Mouse (Mus musculus): ENCODE measurements around the gene Nif3l1. TPM values are rescaled to one million over a fixed set of nuclear protein-coding genes. Genes with fewer than 3 reads are reported as not detected.

The Nif3l1 gene
- 10.8 TPM for polyA plus RNA-seq (2014; fragmentation: Illumina TruSeq; extraction: RNeasy Lipid Tissue Mini Kit (QIAGEN cat#74804); ENCODE audit: insufficient read depth, low read depth, low replicate concordance)

DNA sequence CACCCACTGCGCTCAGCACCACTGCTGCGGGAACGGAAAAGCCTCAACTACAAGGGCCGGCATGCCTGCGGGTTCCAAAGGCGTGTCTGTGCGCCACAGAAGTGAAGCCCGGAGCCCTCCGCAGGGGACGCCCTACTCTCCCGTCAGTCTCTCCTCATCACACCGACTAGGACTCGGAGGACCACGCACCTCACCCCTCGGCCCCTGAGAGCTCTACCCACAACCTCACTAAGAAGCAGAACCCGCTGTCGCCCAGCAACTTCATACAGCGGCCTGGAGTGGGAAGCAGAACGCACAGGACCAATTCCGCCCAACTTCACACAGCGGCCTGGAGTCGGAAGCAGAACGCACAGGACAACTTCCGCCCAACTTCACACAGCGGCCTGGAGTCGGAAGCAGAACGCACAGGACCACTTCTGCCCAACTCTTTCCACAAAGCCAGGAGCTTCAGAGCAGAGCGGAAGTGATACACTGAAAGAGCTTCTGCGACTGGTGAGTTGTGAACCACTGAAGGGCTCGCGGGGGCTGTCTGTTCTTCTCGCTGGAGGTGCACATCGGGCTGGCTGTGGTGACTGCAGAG, at the start of gene Nif3l1, which contains the start of gene Ppil3:
TSS of gene Nif3l1 (plus strand) at position 9 of the 580 bp plus-strand sequence.
TSS of gene Ppil3 (minus strand) at position 344 of the 580 bp plus-strand sequence.

GRCm38 (mm10) chr1:58423371-58424248, 21.3 kb upstream of the Nif3l1 start, which contains the start of gene Clk1:
TSS of gene Clk1 (minus strand) at chr1:58424066.

DNA sequence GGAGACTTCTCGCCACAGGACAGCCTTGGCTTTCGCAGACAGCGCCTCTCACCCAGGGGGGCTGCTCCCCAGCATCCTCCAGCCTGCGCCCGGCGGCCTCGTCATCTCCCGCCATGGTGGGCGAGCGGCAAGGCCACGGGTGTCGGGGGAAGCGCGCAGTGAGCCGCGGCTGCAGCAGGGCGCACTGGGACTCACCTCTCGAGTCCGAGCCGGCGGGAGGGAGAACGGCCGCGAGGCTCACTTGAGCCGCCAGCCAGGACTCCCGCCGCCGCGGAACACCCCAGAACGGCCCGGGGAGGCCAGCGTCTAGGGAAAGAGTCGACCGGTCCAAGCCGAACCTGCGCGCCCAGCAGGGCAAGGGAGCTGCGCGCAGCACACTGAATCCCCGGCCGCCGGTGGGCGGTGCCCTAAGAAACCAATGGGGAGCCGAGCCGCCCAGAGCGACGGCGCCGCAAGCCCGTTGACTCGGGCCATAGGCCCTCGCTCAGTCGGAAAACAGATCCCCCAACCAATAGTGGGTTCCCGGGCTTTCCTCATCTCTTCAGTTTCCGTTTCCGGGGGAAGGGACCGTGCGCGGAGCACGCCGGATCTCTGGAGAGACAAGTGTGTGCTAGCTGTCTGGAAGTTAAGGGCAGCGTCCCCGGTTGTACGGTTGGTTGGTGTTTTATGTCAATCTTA, 59.8 kb downstream of the Nif3l1 start, which contains the start of gene Orc2:
TSS of gene Orc2 (minus strand) at position 533 of the 678 bp plus-strand sequence.

Other genes with a start within 250 kb of the Nif3l1 start
- 0.04 TPM for gene Aox4, start 234.8 kb upstream of the Nif3l1 start, polyA plus RNA-seq (2014; fragmentation: Illumina TruSeq; extraction: RNeasy Lipid Tissue Mini Kit (QIAGEN cat#74804); ENCODE audit: insufficient read depth, low read depth, low replicate concordance)
- gene Aox2, start 166.8 kb upstream of the Nif3l1 start, polyA plus RNA-seq (2014; fragmentation: Illumina TruSeq; extraction: RNeasy Lipid Tissue Mini Kit (QIAGEN cat#74804); ENCODE audit: insufficient read depth, low read depth, low replicate concordance): not detected
- 61.7 TPM for gene Bzw1, start 52.3 kb upstream of the Nif3l1 start, polyA plus RNA-seq (2014; fragmentation: Illumina TruSeq; extraction: RNeasy Lipid Tissue Mini Kit (QIAGEN cat#74804); ENCODE audit: insufficient read depth, low read depth, low replicate concordance)
- 158 TPM for gene Clk1, start 21.1 kb upstream of the Nif3l1 start, polyA plus RNA-seq (2014; fragmentation: Illumina TruSeq; extraction: RNeasy Lipid Tissue Mini Kit (QIAGEN cat#74804); ENCODE audit: insufficient read depth, low read depth, low replicate concordance)
- gene Ppil3, start 335 bp downstream of the Nif3l1 start, polyA plus RNA-seq (2014; fragmentation: Illumina TruSeq; extraction: RNeasy Lipid Tissue Mini Kit (QIAGEN cat#74804); ENCODE audit: insufficient read depth, low read depth, low replicate concordance): 32.7 TPM
- gene Orc2, start 60.0 kb downstream of the Nif3l1 start, polyA plus RNA-seq (2014; fragmentation: Illumina TruSeq; extraction: RNeasy Lipid Tissue Mini Kit (QIAGEN cat#74804); ENCODE audit: insufficient read depth, low read depth, low replicate concordance): 7.2 TPM
- 5.3 TPM for gene Fam126b, start 141.2 kb downstream of the Nif3l1 start, polyA plus RNA-seq (2014; fragmentation: Illumina TruSeq; extraction: RNeasy Lipid Tissue Mini Kit (QIAGEN cat#74804); ENCODE audit: insufficient read depth, low read depth, low replicate concordance)
- gene Ndufb3, start 141.2 kb downstream of the Nif3l1 start, polyA plus RNA-seq (2014; fragmentation: Illumina TruSeq; extraction: RNeasy Lipid Tissue Mini Kit (QIAGEN cat#74804); ENCODE audit: insufficient read depth, low read depth, low replicate concordance): 171 TPM

Measured in lung, adult 10 weeks (tissue).